Mouse (Mus musculus): ENCODE results near the gene Usp10.

The Usp10 gene

GRCm38 (mm10) chr8:119916237-119916892 is 6.2 kb downstream of the Usp10 start:
- DNase-seq: no peak

- no peak for DNase-seq
Observed at GRCm38 (mm10) chr8:119917415-119917814, 7.3 kb downstream of the Usp10 start.

- DNase-seq: no peak
Observed at GRCm38 (mm10) chr8:119918155-119918567, 8.0 kb downstream of the Usp10 start.

- DNase-seq: peak in 1 of 2 experiments; percentile 24
Observed at GRCm38 (mm10) chr8:119923259-119923658, 13.1 kb downstream of the Usp10 start.

- DNase-seq: no peak
Observed at GRCm38 (mm10) chr8:119925428-119925827, 15.3 kb downstream of the Usp10 start.

- DNase-seq: no peak
Observed at GRCm38 (mm10) chr8:119926474-119926873, 16.3 kb downstream of the Usp10 start.

GRCm38 (mm10) chr8:119927422-119928092 is 17.4 kb downstream of the Usp10 start:
- peak; percentile 48 to 64 for DNase-seq

- no peak for DNase-seq
Observed at GRCm38 (mm10) chr8:119931317-119931716, 21.2 kb downstream of the Usp10 start.

- no peak for DNase-seq
Observed at GRCm38 (mm10) chr8:119933681-119934080, 23.5 kb downstream of the Usp10 start.

GRCm38 (mm10) chr8:119935541-119935940 is 25.4 kb downstream of the Usp10 start:
- DNase-seq: peak in 1 of 2 experiments; percentile 30

GRCm38 (mm10) chr8:119938481-119938880 is 28.3 kb downstream of the Usp10 start:
- DNase-seq: no peak

GRCm38 (mm10) chr8:119939336-119939735 is 29.2 kb downstream of the Usp10 start:
- no peak for DNase-seq

GRCm38 (mm10) chr8:119941471-119941870 is 31.3 kb downstream of the Usp10 start:
- DNase-seq: peak; percentile 63 to 66

- peak; percentile 31 to 44 for DNase-seq
Observed at GRCm38 (mm10) chr8:119943616-119944015, 33.5 kb downstream of the Usp10 start.

- DNase-seq: peak; percentile 82 to 90
Observed at GRCm38 (mm10) chr8:119944096-119944811, 34.1 kb downstream of the Usp10 start.

GRCm38 (mm10) chr8:119946326-119946865 is 36.2 kb downstream of the Usp10 start:
- DNase-seq: no peak

GRCm38 (mm10) chr8:119947653-119948052 is 37.5 kb downstream of the Usp10 start:
- no peak for DNase-seq

GRCm38 (mm10) chr8:119948340-119948739 is 38.2 kb downstream of the Usp10 start:
- DNase-seq: no peak

GRCm38 (mm10) chr8:119952282-119952681 is 42.1 kb downstream of the Usp10 start:
- DNase-seq: no peak

GRCm38 (mm10) chr8:119952747-119953146 is 42.6 kb downstream of the Usp10 start:
- DNase-seq: no peak

GRCm38 (mm10) chr8:119955333-119955732 is 45.2 kb downstream of the Usp10 start:
- DNase-seq: no peak

GRCm38 (mm10) chr8:119958076-119958475 is 47.9 kb downstream of the Usp10 start:
- no peak for DNase-seq

GRCm38 (mm10) chr8:119960531-119961104 is 50.5 kb downstream of the Usp10 start:
- peak; percentile 73 to 76 for DNase-seq

Data from cerebellum, postnatal 36 days (tissue).